Comparison of ENCODE assay signal across 28 mouse cellular contexts in the genomic region with DNA sequence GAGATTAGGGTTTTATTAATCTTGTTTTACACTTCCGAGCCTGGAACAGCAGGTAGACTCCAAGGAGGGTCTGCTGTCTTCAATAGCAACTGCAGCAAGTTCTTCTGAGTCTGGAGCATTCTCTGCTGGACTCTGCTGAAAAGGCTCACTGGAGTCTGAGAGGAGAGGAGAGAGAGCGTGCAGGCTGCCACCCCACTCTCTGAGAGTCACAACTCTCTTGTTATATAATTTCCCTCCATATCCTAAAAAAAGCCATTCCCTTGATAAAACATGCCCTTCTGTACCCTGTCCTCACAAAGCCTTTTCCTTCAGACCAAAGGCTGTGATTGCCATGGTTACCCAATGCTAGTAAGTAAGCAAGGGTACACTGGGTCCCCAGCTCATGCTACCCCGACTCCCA.
"Had no signal": no experiment of that assay in that cellular context is flagged by ENCODE, and none has a peak within 500 bp of the region (broad histone marks: within the 10 kb centered on the region; RNA-seq: fewer than 3 reads in every experiment).

No protein-coding gene starts in this region.

- H3K36me3 ChIP-seq: heart, embryonic 13.5 days; heart, embryonic 15.5 days; hindbrain, embryonic 10.5 days; hindbrain, embryonic 12.5 days; intestine, embryonic 15.5 days; limb, embryonic 10.5 days; limb, embryonic 12.5 days; liver, embryonic 13.5 days; liver, embryonic 15.5 days had no signal

- H3K9me3 ChIP-seq: heart, embryonic 13.5 days; heart, embryonic 15.5 days; hindbrain, embryonic 10.5 days; hindbrain, embryonic 12.5 days; intestine, embryonic 15.5 days; limb, embryonic 10.5 days; limb, embryonic 12.5 days; liver, embryonic 13.5 days; liver, embryonic 15.5 days had no signal

- DNase-seq: gastrocnemius, adult 2 months; gastrocnemius, postnatal 10 days; gastrocnemius, postnatal 25 days; heart, postnatal 14 days; heart, postnatal 4 days; kidney, adult 18-20 months; kidney, adult 8-10 months; kidney, postnatal 10 days; kidney, postnatal 25 days; kidney, postnatal 4 days; liver; liver, embryonic 13.5 days had no signal

- H3K27me3 ChIP-seq: heart, embryonic 13.5 days; heart, embryonic 15.5 days; hindbrain, embryonic 12.5 days; intestine, embryonic 15.5 days; limb, embryonic 12.5 days; liver, embryonic 13.5 days; liver, embryonic 15.5 days had no signal

- H3K4me2 ChIP-seq: heart, embryonic 11.5 days; heart, embryonic 13.5 days; heart, embryonic 15.5 days; hindbrain, embryonic 12.5 days; hindbrain, embryonic 14.5 days; intestine, embryonic 15.5 days; limb, embryonic 12.5 days; liver, embryonic 13.5 days; liver, embryonic 15.5 days had no signal

- H3K9ac ChIP-seq: heart, embryonic 13.5 days; heart, embryonic 15.5 days; hindbrain, embryonic 12.5 days; hindbrain, embryonic 14.5 days; intestine, embryonic 15.5 days; limb, embryonic 12.5 days; liver, embryonic 13.5 days; liver, embryonic 15.5 days had no signal

- H3K27ac ChIP-seq: gastrocnemius, adult 2 months; heart, embryonic 13.5 days; heart, embryonic 15.5 days; hindbrain, embryonic 10.5 days; hindbrain, embryonic 12.5 days; hindbrain, embryonic 14.5 days; intestine, embryonic 15.5 days; layer of hippocampus, adult 2 months; left cerebral cortex, adult 2 months; limb, embryonic 10.5 days; limb, embryonic 12.5 days; liver, embryonic 13.5 days; liver, embryonic 15.5 days had no signal

- H3K4me1 ChIP-seq: hindbrain, embryonic 10.5 days; hindbrain, embryonic 12.5 days; intestine, embryonic 15.5 days; limb, embryonic 10.5 days; limb, embryonic 12.5 days; liver, embryonic 13.5 days; liver, embryonic 15.5 days had no signal

- H3K4me3 ChIP-seq: gastrocnemius, adult 2 months; heart, embryonic 13.5 days; heart, embryonic 15.5 days; hindbrain, embryonic 10.5 days; hindbrain, embryonic 12.5 days; intestine, embryonic 15.5 days; layer of hippocampus, adult 2 months; left cerebral cortex, adult 2 months; limb, embryonic 10.5 days; limb, embryonic 12.5 days; liver, embryonic 13.5 days; liver, embryonic 15.5 days had no signal

- ATAC-seq: forebrain, embryonic 16.5 days; hindbrain, embryonic 16.5 days; inflammation-experienced regulatory T-cells, adult 6 months; intestine, embryonic 15.5 days; intestine, postnatal 0 days had no signal
